Mouse (Mus musculus) urinary bladder, postnatal 14 days (tissue): Measurements from ENCODE around the gene Dxo.
"Not testable (repeated sequence)": the region's sequence is repeated elsewhere in the genome, so short reads cannot be mapped to it uniquely, and the experiment has no call there.

Experiments
- DNase-seq: peaks from one replicate; pipeline ENCODE4 v3.0.0; 2021; ENCODE audit warnings: low spot score

Gene Dxo

DNA sequence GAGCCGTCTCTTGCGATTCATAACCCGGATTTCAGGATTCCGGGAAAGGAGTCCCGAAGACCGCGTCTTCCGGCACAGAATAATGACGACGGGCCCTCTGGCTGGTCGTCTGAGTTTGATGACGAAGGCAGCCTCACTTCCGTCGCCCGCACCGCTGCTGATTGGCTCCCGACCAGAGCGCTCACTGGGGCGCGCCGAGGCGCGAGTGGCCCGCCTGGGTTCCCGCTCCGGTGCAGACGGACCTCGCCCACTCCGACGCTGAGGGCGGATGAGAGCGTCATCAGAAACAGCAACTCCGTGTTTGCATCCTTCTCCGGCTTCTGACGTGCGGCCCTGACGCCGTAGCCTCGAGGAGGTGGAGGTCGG, at the start of gene Dxo, which contains the start of gene Stk19:
Dxo (plus strand) TSS at position 164 of the 366 bp plus-strand sequence.
Stk19 (minus strand) TSS at position 90 of the 366 bp plus-strand sequence.
- peak; percentile 96 for DNase-seq

DNA sequence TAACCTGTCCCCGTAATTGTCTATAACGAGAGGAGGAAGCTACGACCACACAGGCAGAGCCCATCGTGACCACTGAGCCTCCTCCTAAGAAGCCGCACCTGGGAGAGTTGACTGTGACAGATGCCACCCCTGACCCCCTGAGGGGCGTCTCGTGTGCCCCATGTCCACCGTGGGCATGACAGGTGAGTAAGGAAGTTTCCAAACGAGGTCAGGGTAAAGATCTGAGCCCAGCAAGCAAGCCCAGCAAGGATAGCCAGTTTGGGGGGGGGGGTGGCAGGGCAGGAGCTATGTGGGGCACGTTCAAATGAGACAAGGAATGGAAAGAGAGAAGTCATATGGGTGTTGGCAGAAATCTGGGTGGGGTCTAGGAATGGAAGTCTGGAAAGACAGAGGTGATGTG, 41.8 kb upstream of the Dxo start:
- no peak for DNase-seq

DNA sequence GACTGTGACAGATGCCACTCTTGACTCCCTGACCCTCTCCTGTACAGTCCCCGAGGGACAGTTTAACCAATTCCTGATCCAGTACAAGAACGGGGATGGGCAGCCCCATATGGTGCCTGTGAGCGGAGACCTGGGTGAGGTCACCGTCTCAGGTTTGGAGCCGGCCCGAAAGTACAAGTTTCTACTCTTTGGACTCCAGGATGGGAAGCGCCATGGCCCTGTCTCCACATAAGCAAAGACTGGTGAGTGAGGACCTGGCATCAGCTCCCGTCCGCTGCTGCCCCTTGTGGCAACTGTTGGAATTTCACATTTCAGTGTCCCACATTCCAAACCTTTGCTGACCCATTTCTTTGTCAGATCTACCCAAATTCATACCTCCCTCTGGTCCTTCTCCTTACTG, 41.2 kb upstream of the Dxo start:
- DNase-seq = peak; percentile 48

DNA sequence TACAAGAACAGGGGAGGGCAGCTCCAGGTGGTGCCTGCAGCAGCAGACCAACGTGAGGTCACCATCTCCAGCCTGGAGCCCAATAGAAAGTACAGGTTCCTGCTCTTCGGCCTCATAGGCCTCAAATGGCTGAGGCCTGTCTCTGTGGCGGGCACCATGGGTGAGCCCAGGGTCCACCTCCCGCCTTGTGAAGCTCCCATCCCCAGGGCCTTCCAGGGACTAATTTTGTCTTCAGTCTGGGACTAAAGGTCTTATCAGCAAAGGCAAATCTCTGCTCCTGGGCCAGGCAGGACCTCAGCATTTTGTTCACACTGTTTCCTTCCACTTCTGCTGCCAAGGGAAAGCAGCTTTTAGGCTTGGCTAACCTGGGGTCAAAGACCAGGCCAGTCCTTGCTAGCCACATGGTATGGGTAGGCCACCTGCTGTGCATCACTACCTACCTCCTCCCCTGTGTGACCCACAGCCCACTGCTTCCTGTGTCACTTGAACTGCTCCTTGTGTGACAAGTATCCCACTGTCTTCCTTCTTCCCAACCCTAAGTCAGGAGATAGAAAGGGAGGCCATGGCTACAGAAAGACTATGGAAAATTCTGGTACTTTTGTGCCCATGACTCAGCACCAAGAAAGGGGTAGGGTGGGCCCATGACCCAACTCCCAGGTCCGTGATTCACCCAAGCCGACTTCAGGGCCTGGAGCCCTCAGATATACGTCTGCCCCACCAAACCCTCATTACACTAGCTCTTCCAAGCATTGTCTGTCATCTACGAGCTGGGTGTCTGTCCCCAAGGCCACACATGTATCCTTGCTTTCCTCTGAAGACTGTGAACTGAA, 40.3 kb upstream of the Dxo start:
- DNase-seq = no peak

DNA sequence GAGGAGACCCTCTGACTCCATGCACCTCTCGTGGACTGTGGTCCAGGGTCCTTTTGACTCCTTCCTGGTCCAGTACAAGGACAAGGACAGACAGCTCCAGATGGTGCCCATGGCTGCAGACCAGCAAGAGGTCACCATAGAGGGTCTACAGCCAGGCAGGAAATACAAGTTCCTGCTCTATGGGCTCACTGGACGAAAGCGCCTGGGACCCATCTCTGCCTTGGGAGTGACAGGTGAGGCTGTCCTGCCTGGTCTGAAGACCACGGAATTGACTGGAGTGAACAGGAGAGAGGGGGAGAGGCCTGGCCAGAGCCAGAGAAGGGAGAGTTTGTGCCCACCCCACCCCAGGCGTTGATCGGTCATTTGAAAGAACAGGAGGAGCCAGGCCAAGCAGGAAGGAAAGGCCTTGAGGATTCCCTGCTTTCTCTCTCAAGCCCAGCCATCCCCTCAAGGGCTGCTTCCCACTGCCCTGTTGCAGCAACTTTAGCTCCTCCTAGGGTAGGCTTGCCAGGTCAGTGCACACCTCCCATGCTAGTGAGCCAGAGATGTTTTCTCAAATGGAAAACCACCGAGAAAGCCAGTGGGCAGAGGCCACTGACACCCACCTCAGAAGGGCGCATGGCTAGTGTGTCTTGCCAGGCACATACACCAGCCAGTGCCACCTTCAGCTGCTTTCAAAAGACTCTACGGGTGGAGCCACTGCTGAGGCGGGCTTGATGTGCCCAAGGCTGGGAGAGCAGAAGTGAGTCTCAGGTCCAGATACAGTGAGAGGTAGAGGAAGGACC, 39.4 kb upstream of the Dxo start:
- DNase-seq = not testable (repeated sequence)

DNA sequence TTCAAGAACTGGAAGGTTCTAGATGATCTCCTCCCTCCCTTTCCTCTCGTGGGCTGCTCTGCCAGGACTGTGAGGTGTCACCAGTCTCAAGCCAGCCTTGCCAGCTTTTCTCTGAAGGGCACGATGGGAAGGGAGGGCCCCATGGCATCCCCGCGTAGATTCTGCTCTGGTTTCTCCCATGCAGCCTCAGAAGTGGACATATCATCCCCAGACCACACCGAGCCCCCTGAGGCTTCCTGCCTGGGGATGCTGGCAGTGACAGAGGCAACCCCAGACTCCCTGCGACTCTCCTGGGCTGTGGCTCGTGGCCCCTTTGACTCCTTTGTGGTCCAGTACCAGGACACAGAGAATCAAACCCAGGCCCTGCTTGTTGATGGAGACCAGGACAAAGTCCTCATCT, 38.7 kb upstream of the Dxo start:
- DNase-seq = not testable (repeated sequence)

DNA sequence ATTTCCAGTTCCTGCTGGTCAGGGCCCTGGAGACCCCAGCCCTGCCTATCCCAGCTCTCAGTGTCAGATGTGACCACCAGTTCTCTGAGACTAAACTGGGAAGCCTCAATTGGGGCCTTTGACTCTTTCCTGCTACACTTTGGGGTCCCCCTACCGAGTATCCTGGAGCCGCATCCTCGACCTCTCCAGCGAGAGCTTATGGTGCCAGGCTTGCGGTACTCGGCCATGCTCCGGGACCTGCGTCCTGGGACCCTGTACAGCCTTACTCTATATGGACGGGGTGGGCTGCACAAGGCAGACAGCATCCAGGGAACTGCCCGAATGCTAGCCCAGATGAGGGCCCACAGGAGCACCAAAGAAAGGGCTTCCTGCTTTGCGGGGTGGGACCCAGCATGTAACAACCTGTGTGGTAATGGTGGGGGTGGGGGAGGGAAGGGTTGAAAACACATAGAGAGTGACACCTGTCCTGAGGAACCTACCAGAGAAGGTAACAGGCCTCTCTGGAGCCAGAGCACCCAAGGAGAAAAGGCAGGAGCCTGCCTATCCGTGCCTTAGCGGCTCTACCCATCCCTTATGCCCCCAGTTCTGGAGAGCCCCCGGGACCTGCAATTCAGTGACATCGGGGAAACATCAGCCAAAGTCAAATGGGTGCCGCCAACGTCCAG, 37.8 kb upstream of the Dxo start:
- DNase-seq = no peak

DNA sequence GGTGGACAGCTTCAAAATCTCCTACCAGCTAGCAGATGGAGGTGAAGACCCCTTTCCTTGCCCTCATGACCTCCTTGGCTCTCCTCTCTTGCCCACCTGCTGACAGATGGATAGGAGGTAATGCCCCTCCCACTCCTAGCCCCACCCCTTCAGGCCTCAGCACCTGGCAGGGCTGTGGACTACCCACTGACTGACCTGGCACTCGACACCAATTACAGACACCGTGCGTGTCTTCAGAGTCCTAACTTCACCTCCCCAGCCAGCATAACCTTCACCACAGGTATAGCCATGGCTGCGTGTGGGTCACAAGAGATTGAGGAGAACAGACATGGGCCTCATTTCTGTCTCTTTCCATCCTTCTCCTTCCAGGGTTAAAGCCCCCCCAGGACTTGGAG, 37.3 kb upstream of the Dxo start:
- no peak for DNase-seq

DNA sequence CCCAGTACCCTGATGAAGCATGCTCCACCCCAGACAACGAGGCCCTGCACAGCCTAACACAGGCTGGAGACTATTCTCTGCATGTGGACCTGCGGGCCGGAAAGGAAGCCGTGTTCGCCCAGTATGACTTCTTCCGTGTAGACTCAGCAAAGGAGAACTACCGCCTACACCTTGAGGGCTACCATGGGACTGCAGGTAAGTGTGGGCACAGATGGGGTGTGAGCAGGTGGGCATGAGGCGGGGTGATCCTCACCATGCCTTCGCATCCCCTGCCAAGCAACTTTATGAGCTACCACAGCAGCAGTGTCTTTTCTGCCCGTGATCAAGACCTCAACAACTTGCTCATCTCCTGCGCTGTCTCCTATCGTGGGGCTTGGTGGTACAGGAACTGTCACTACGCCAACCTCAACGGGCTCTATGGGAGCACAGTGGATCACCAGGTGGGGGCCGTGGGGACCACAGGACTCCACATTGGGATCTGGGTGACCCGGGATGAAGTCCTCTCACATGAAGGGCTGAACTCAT, 36.0 kb upstream of the Dxo start:
- not testable (repeated sequence) for DNase-seq

DNA sequence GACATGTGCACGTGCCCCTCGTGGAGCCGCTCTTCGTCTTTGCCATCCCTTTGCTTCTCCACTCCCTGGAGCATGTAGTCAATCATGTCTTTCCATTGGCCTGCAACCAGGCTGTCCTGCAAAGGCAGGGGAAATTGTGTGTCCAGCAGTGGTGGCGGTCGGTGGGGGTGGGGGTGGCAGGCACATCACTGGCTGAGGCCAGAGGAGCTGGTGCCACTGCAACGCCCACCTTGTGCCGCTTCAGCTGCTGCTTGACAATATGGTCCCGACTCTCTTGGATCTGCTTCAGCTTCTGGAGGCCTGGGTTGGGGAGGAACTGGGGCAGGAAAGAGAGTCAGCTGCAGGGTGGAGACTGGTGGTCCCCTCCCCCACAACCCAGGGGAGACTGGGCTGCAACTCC, 34.1 kb upstream of the Dxo start:
- not testable (repeated sequence) for DNase-seq

DNA sequence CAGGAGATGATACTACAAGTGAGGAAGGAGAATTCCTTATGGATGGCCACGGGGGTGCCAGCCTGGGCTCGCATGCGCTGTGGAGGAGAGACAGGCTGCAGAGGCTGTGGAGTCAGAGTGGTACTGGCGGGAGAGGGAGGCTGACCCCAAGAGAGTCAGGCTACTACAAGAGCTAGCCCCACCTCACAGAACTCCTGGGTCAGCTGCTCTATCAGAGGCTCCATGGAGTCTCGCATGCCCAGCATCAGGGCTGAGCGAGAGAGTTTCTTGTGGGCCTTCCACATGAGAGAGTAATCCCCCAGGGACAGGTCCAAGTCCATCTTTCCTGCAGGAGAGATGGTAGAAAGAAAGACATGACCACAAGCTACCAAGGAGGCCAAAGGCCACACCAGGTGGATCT, 33.5 kb upstream of the Dxo start:
- DNase-seq = not testable (repeated sequence)

DNA sequence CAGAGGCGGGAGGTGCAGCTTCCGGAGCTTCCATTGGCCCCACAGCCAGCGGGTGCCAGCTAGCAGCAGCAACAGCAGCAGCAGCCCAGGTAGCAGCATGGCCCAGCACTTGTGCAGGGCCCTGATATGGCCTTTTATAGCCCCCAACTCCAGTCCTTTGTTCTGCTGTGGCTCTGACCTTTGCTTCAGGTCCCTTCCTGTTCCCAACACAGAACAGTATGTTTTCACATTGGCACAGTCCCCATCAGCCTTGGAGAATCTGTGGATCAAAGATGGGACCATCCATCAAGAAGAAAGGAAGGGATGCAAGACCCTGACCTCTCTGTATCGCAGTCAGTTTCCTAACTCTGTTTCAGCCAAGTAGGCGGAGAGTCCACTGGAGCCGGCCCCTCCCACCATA, 32.5 kb upstream of the Dxo start, which contains the start of gene Cyp21a1:
Cyp21a1 (minus strand) TSS at position 261 of the 400 bp plus-strand sequence.
- not testable (repeated sequence) for DNase-seq

DNA sequence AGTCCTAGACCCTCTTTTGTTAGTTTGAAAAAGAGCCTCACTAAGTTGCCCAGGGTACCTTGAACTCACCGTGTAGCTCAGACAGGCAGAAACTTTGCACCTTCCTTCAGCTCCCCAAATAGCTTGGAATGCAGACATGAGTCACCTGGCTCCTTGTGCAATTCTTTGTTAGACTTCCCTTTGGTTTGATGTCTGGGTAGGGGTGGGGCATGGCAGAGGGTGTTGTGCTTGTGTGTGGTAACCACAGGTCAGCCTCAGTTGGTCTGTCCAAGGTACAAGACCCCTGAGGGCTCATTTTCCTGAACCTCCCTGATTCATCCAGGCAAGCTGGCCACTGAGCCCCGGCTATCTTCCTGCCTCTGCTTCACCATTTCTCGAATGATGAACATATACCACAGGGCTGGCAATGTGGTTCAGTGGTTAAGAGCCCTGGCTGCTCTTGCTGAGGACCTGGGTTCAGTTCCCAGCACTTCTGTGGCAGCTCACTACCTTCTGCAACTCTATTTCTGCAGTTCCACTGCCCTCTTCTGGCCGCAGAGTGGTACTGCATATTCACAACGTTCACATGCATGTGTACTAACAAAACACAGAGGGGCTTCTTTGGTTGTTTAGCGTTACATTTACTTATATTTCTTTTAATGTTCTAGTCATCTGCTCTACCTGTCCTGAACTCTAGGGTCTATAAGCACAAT, 31.8 kb upstream of the Dxo start:
- DNase-seq = no peak

DNA sequence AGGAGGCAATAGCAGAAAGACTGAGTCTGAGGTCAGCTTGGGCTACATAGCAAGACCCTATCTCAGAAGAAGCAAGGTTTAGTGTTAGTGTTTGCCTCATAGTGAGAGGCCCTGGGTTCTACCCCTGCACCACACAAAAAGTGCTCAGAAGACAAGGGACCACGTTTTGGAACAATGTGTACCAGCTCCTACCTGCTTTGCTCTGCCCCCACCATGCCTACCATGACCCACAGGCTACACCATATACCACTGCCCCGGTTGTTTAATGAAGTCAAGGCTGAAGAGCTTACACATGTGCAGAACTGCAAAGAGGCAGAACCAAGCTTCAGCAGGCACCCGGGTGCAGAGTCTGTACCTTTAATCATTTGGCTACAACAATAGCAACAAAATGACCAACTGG, 29.6 kb upstream of the Dxo start:
- no peak for DNase-seq

DNA sequence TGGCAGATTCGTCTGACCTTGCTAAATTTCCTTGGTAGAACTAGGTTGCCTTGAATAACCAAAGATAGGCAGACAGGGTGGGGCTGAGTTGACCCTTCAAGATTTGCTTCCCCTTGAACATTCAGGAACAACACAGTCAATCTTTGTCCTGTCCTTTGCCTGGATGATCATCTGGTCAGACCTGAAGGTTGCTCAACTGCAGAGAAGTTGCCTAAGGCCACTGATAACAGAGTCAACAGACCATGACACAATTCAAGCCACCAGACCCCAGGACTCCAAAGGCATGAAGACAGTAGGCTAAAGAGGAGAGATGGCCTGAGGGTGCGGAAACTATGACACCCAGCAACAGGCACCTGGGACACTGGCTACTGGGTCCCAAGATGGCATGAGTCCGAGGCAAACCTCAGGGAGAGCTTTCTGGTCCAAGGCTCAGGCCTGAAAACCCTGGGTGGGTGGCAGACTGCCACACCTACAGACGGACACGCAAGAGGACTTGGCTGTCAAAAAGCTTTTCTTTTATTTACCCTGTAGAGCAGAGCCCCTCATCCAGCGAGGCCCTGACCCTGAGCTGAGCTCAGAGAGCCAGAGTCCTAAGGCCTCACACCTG, 28.1 kb upstream of the Dxo start:
- DNase-seq = no peak

DNA sequence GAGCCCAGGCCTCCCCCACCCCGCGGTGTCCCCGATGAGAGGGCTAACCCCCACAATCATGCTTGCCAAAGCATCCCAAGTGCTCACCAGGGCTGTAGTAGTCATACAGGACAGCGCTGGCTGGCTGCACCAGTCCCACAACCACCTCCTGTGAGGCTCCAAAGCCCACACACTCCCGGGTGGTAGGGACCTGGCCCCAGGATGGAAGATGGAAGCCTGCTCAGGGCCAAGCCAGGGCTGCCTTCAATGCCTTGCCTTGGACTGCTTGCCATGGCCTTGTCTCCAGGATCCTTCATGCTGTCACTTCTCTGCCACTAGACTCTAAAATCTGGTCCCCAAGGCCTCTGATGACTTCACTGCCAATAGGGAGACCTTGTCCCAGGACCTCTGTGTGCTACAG, 26.4 kb upstream of the Dxo start:
- not testable (repeated sequence) for DNase-seq

DNA sequence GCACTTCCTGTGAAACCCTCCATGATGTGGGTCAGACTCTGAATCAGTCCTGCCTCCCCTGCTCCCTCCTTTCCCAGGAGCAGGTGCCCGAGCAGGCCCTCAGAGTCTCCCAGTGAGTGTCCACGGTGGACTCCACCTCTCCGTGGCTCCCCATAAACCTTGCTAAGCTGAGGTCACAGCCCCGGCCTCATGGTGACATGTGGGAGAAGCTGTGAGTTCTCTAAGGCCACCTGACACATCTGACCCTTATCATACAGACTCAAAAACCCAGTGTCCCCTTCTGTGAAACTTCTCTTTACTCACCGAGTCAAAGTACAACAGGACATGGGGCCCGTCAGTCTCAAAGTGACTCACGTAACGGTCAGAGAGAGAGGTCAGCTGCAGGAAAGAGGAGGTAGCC, 26.0 kb upstream of the Dxo start:
- not testable (repeated sequence) for DNase-seq

DNA sequence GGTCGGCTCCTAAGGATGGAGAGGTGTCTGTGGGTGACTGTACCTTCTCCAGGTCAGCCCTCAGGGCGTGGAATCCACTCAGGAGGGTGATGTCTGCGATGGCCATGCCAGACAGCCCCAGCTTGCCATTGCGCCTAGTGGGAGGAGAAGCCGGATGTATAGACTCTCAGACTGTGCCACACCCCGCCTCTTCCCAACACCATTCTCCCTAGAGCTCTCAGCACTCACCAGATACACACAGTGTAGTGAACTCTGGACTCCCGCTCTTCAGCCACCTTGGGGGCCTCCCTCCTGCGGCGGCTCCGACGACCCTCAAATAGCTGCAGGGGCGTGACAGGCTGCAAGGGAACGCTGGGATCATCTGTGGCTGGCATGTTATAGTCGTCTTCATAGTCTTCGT, 25.5 kb upstream of the Dxo start:
- DNase-seq = no peak

DNA sequence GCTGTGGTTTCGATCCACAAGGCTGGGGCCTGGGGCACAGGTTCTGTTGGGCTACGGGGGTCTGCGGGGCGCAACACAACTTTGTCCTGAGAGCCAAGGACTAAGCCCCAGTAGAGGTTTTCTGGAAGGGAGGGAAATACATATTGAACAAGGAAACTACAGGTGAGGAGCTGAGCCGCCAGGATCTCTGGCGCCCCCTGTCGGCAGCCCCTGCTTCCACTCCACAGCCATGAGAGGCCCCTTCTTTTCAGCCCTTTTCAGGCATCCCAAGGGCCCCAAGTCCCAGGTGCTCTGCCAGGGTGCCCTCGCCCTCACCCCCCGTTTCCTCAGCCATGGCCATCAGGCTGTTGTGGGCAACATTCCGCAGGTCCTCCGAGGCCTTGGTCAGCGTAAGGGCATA, 23.1 kb upstream of the Dxo start:
- peak; percentile 35 for DNase-seq

DNA sequence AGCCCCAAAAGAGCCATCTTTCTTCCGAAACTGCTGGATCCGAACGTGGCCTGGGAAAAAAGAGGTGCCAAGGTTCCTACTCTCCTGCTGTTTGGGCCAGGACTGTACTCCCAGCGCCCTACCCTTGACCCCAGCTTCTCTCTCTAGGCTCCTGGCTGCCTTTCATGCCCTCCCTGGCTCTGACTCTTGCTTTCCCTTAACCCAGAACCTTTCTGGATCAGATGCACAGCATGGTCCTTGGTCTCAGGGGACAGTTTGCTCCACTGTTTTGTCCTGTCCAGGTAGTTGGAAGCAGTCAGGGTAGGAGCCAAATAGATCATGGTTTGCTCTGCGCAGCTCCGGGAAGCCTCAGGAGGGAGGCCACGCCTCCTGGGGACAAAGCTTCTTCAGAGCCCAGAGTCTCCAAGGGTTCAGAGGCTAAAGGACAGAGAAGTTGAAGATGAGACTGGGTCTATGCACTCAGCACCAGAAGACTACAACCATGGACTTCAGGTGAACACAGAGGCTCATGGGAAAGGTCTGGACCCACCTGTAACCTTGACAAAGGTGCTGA, 21.9 kb upstream of the Dxo start:
- DNase-seq = no peak

DNA sequence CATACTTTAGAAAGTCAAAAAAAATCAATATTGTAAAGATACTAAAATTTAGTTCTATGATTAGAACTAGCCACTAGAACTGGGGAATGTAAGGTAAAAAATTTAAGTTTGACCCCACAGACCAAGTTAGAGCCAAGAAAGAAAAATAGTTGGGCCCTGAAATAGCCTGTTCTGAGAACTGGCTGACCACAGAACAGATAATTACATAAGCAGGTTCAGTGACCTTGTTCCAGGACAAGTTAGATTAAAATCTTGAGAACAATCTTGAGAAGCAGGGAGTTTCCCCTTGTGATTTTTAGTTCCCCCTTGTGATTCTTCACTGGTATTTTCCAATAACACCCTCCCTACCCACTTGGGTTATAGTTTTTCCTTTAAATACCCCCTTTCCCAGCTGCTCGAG, 6.0 kb upstream of the Dxo start:
- DNase-seq = not testable (repeated sequence)
